ENCODE assay signal across 15 mouse cellular contexts in the genomic region with DNA sequence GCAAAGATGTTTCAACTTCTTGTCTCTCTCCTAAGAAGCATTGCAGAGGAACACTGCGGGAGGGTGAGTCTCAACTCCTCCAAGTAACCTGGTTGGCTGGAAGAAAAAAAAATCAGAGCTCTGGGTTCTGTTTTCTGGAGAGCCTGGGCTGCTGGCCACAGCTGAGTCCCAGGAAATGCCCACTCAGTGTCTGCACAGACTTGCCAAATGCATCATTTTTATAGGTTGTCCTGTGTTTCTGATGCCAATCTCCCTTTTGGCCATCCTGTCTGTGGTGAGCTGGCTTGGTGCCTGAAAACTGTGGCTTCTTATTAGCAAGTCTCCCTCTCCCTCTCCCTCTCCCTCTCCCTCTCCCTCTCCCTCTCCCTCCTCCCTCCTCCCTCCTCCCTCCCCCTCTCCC.
DNase-seq lines count a peak whose midpoint lies in the region; ATAC-seq and TF ChIP-seq lines count a peak whose summit lies in the region.
"Had no signal": no experiment of that assay in that cellular context is flagged by ENCODE, and none has a peak within 500 bp of the region (broad histone marks: within the 10 kb centered on the region; RNA-seq: fewer than 3 reads in every experiment).

No protein-coding gene starts in this region.

- no peaks in the 10 kb centered on the region for H3K4me1 ChIP-seq in hindbrain, embryonic 16.5 days (ENCODE audit: control insufficient read depth, insufficient read depth, low read depth, low read length)
- no peaks in the 10 kb centered on the region for H3K4me1 ChIP-seq in hindbrain, embryonic 11.5 days (replicated peaks; ENCODE audit: control insufficient read depth, insufficient read depth, low read length)
- H3K4me1 ChIP-seq in kidney, embryonic 14.5 days (ENCODE audit: control insufficient read depth, insufficient read depth, low read length) = no peaks in the 10 kb centered on the region
- H3K4me1 ChIP-seq: kidney, embryonic 15.5 days; limb, embryonic 12.5 days; midbrain, embryonic 15.5 days; neural tube, embryonic 12.5 days had no signal

- H3K4me3 ChIP-seq in hindbrain, embryonic 16.5 days (ENCODE audit: low read length) = no peak overlapping the region
- no peak overlapping the region for H3K4me3 ChIP-seq in hindbrain, embryonic 11.5 days (ENCODE audit: low read depth, low read length)
- H3K4me3 ChIP-seq in kidney, embryonic 14.5 days (ENCODE audit: low read length) = no peak overlapping the region
- H3K4me3 ChIP-seq: heart, adult 2 months; kidney, embryonic 15.5 days; limb, embryonic 12.5 days; midbrain, embryonic 15.5 days; neural tube, embryonic 12.5 days had no signal

- H3K27me3 ChIP-seq in hindbrain, embryonic 16.5 days (replicated peaks; ENCODE audit: control insufficient read depth, insufficient read depth, low read length) = no peaks in the 10 kb centered on the region
- H3K27me3 ChIP-seq in hindbrain, embryonic 11.5 days (ENCODE audit: control insufficient read depth, insufficient read depth, low read length) = no peaks in the 10 kb centered on the region
- no peaks in the 10 kb centered on the region for H3K27me3 ChIP-seq in kidney, embryonic 14.5 days (ENCODE audit: control insufficient read depth, insufficient read depth, low read length)
- H3K27me3 ChIP-seq: kidney, embryonic 15.5 days; limb, embryonic 12.5 days; midbrain, embryonic 15.5 days; neural tube, embryonic 12.5 days had no signal

- H3K9ac ChIP-seq in hindbrain, embryonic 16.5 days (ENCODE audit: low read depth, low read length) = no peak overlapping the region
- no peak overlapping the region for H3K9ac ChIP-seq in hindbrain, embryonic 11.5 days (ENCODE audit: low read depth, low read length)
- no peak overlapping the region for H3K9ac ChIP-seq in kidney, embryonic 14.5 days (ENCODE audit: low read depth, low read length)
- H3K9ac ChIP-seq: kidney, embryonic 15.5 days; limb, embryonic 12.5 days; midbrain, embryonic 15.5 days; neural tube, embryonic 12.5 days had no signal

- ATAC-seq in hindbrain, embryonic 16.5 days = no peak
- ATAC-seq in hindbrain, embryonic 11.5 days (ENCODE audit: low FRiP score) = no peak
- no peak for ATAC-seq in kidney, embryonic 14.5 days (ENCODE audit: low FRiP score, low TSS enrichment)
- ATAC-seq: midbrain, embryonic 15.5 days had no signal

- H3K27ac ChIP-seq in hindbrain, embryonic 16.5 days (ENCODE audit: low read depth, low read length) = peak overlapping the region; percentile 55
- H3K27ac ChIP-seq in hindbrain, embryonic 11.5 days (ENCODE audit: low read depth, low read length) = no peak overlapping the region
- no peak overlapping the region for H3K27ac ChIP-seq in kidney, embryonic 14.5 days (ENCODE audit: low read depth, low read length)
- H3K27ac ChIP-seq: heart, adult 2 months; kidney, embryonic 15.5 days; limb, embryonic 12.5 days; midbrain, embryonic 15.5 days; neural tube, embryonic 12.5 days had no signal

- WGBS in hindbrain, embryonic 16.5 days = 83% methylated on average over 1 of the region's 1 CpGs
- WGBS in hindbrain, embryonic 11.5 days = 92% methylated on average over 1 of the region's 1 CpGs
- WGBS in kidney, embryonic 14.5 days = 90% methylated on average over 1 of the region's 1 CpGs

- DNase-seq in hindbrain, embryonic 11.5 days (ENCODE audit: low spot score) = no peak
- DNase-seq in 3T3-L1 (ENCODE audit: low read depth, low spot score) = peak; percentile 10
- peak; percentile 65 for DNase-seq in brain, embryonic 14.5 days (ENCODE audit: low read depth)
- DNase-seq in cerebellum, postnatal 14 days = peak; percentile 75 to 78
- no peak for DNase-seq in lung, postnatal 10 days
- DNase-seq: heart, adult 2 months; heart, postnatal 10 days; lung, postnatal 36 days; thymus, postnatal 4 days had no signal

- TF ChIP-seq POLR2A in brain, embryonic 14.5 days (IDR thresholded peaks at IDR 0.05; ENCODE audit: borderline replicate concordance, extremely low read depth, insufficient read depth, insufficient read length, poor library complexity, severe bottlenecking) = no peak

- TF ChIP-seq CTCF in brain, embryonic 14.5 days (IDR thresholded peaks at IDR 0.05; ENCODE audit: borderline replicate concordance, extremely low read depth, insufficient read depth, insufficient read length) = no peak

- H3K36me3 ChIP-seq in hindbrain, embryonic 16.5 days (ENCODE audit: control insufficient read depth, insufficient read depth, low read length) = peaks cover 13% of the 10 kb centered on the region
- no peaks in the 10 kb centered on the region for H3K36me3 ChIP-seq in hindbrain, embryonic 11.5 days (ENCODE audit: control insufficient read depth, insufficient read depth, low read length)
- H3K36me3 ChIP-seq in kidney, embryonic 14.5 days (ENCODE audit: control insufficient read depth, insufficient read depth, low read length) = no peaks in the 10 kb centered on the region
- H3K36me3 ChIP-seq: kidney, embryonic 15.5 days; limb, embryonic 12.5 days had no signal

- H3K4me2 ChIP-seq in hindbrain, embryonic 16.5 days (ENCODE audit: low read length) = no peak overlapping the region
- H3K4me2 ChIP-seq in hindbrain, embryonic 11.5 days (replicated peaks; ENCODE audit: low read depth, low read length) = no peak overlapping the region
- no peak overlapping the region for H3K4me2 ChIP-seq in kidney, embryonic 14.5 days (replicated peaks; ENCODE audit: low read depth, low read length)
- H3K4me2 ChIP-seq: kidney, embryonic 15.5 days; limb, embryonic 12.5 days; midbrain, embryonic 15.5 days; neural tube, embryonic 12.5 days had no signal

- peaks cover 6% of the 10 kb centered on the region; the same call in 1 of the 2 replicates for H3K9me3 ChIP-seq in hindbrain, embryonic 16.5 days (ENCODE audit: control insufficient read depth, low read length)
- H3K9me3 ChIP-seq in hindbrain, embryonic 11.5 days (ENCODE audit: control insufficient read depth, low read length) = no peaks in the 10 kb centered on the region; the same call in 1 of the 2 replicates
- H3K9me3 ChIP-seq in kidney, embryonic 14.5 days (ENCODE audit: control insufficient read depth, low read length) = no peaks in the 10 kb centered on the region
- H3K9me3 ChIP-seq: kidney, embryonic 15.5 days; midbrain, embryonic 15.5 days had no signal

Comparison
In these comparisons a context has a peak if more than half of its experiments do, and no peak if none do; other contexts are left out.
1. DNase-seq: peak in 3T3-L1 (single experiment), brain, embryonic 14.5 days (single experiment) and cerebellum, postnatal 14 days (2 of 2); none in hindbrain, embryonic 11.5 days (single experiment) and lung, postnatal 10 days (single experiment).